In the genomic region with DNA sequence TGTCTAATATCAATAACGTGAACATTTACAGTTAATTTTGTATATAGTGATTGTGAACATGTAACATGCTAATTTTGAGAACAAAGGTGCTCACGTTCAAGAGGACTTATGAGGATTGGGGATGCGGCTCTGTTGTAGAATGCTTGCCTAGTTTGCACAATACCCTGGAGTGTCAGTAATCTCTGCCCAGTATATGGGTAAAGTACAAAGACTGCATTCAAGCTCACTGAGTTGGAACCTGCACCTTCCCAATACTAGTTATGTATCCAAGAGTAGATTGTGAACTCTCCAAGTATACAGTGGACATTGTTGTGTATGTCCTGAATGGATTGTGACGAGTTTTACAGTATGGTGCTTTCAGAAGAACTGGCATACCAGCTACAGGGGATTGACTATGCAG, we compare ENCODE assay signal across 19 mouse cellular contexts.
"Had no signal": no experiment of that assay in that cellular context is flagged by ENCODE, and none has a peak within 500 bp of the region (broad histone marks: within the 10 kb centered on the region; RNA-seq: fewer than 3 reads in every experiment).

No protein-coding gene starts in this region.

- H3K27ac ChIP-seq: lung, embryonic 15.5 days; macrophage; midbrain, embryonic 13.5 days; midbrain, embryonic 15.5 days; neural tube, embryonic 13.5 days; neural tube, embryonic 15.5 days had no signal

- DNase-seq: lung, adult 2 months; lung, postnatal 14 days; lung, postnatal 36 days; retina, postnatal 1 day; right cerebral cortex, adult 18-20 months; right cerebral cortex, postnatal 25 days; right cerebral cortex, postnatal 4 days; spleen, adult 18-20 months; thymus, adult 18-20 months; thymus, postnatal 14 days; thymus, postnatal 36 days had no signal

- H3K4me1 ChIP-seq: midbrain, embryonic 13.5 days; midbrain, embryonic 15.5 days; neural tube, embryonic 15.5 days had no signal

- H3K9me3 ChIP-seq: lung, embryonic 15.5 days; megakaryocyte, embryonic 14.5 days; midbrain, embryonic 13.5 days; midbrain, embryonic 15.5 days; neural tube, embryonic 13.5 days; neural tube, embryonic 15.5 days had no signal

- H3K9ac ChIP-seq: lung, embryonic 15.5 days; midbrain, embryonic 13.5 days; midbrain, embryonic 15.5 days; neural tube, embryonic 13.5 days; neural tube, embryonic 15.5 days had no signal

- H3K27me3 ChIP-seq: lung, embryonic 15.5 days; midbrain, embryonic 13.5 days; midbrain, embryonic 15.5 days; neural tube, embryonic 13.5 days; neural tube, embryonic 15.5 days had no signal

- H3K4me2 ChIP-seq: lung, embryonic 15.5 days; midbrain, embryonic 11.5 days; midbrain, embryonic 13.5 days; midbrain, embryonic 15.5 days; neural tube, embryonic 13.5 days; neural tube, embryonic 15.5 days had no signal

- H3K36me3 ChIP-seq: lung, embryonic 15.5 days; midbrain, embryonic 13.5 days; midbrain, embryonic 15.5 days; neural tube, embryonic 13.5 days; neural tube, embryonic 15.5 days had no signal

- H3K4me3 ChIP-seq: lung, embryonic 15.5 days; megakaryocyte, embryonic 14.5 days; midbrain, embryonic 13.5 days; midbrain, embryonic 15.5 days; neural tube, embryonic 13.5 days; neural tube, embryonic 15.5 days had no signal

- ATAC-seq: midbrain, embryonic 13.5 days; midbrain, embryonic 15.5 days had no signal
